Comparison of ENCODE assay signal across 9 mouse cellular contexts in the genomic region with DNA sequence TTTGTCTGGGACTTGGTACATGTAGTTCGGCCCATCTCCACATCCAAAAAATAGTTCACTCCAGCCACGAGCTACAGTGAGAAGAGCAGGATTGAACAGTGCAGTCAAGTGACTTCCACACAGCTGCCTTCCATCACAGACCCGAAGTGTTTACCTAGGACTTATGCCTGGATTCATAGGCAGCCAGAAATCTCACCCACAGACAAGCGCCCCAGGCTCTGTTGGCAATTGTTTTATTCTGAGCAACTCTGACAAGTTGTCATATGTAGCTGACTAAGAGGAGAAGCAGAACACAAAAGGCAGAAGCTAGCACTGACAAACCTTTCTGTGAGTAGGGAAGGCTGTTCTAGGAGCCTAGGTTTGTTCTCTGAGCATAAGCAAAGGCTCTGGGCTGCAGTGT. TPM values are rescaled to one million over a fixed set of nuclear protein-coding genes. Genes with fewer than 3 reads are reported as not detected.
DNase-seq lines count a peak whose midpoint lies in the region; ATAC-seq and TF ChIP-seq lines count a peak whose summit lies in the region.
"Had no signal": no experiment of that assay in that cellular context is flagged by ENCODE, and none has a peak within 500 bp of the region (broad histone marks: within the 10 kb centered on the region; RNA-seq: fewer than 3 reads in every experiment).

No protein-coding gene starts in this region.

- ATAC-seq in kidney, postnatal 0 days (replicated peaks; ENCODE audit: low FRiP score, low read depth): no peak
- 0 out of 2 replicates have a peak, but pooled peaks have one; percentile 14 for ATAC-seq in intestine, embryonic 14.5 days (replicated peaks; ENCODE audit: low FRiP score, low TSS enrichment, low read depth)
- ATAC-seq in neural tube, embryonic 12.5 days (ENCODE audit: low FRiP score, low read depth): no peak

- no peaks in the 10 kb centered on the region for H3K27me3 ChIP-seq in kidney, postnatal 0 days (ENCODE audit: insufficient read depth, low read length)
- H3K27me3 ChIP-seq in intestine, embryonic 14.5 days (replicated peaks; ENCODE audit: control insufficient read depth, insufficient read depth, low read length): no peaks in the 10 kb centered on the region
- H3K27me3 ChIP-seq in neural tube, embryonic 12.5 days (replicated peaks): no peaks in the 10 kb centered on the region

- H3K4me3 ChIP-seq in kidney, postnatal 0 days (replicated peaks; ENCODE audit: low read depth, low read length): no peak overlapping the region
- peak overlapping the region; percentile 96; the same call in 1 of the 2 replicates for H3K4me3 ChIP-seq in intestine, embryonic 14.5 days (ENCODE audit: low read depth, low read length)
- H3K4me3 ChIP-seq in neural tube, embryonic 12.5 days: no peak overlapping the region

- peak overlapping the region; percentile 86 for H3K4me2 ChIP-seq in kidney, postnatal 0 days (ENCODE audit: low read length)
- peak overlapping the region; percentile 80 for H3K4me2 ChIP-seq in intestine, embryonic 14.5 days (ENCODE audit: low read length)
- peak overlapping the region; percentile 87 for H3K4me2 ChIP-seq in neural tube, embryonic 12.5 days (replicated peaks)

- no peak overlapping the region for H3K9ac ChIP-seq in kidney, postnatal 0 days (ENCODE audit: low read depth, low read length)
- no peak overlapping the region for H3K9ac ChIP-seq in intestine, embryonic 14.5 days (ENCODE audit: low read length)
- H3K9ac ChIP-seq in neural tube, embryonic 12.5 days: no peak overlapping the region

- DNase-seq in kidney, postnatal 0 days (ENCODE audit: low spot score): peak; percentile 25
- no peak for DNase-seq in kidney, adult 18-20 months
- peak; percentile 58 for DNase-seq in fibroblast of lung, adult 2 months (ENCODE audit: low read depth)
- no peak for DNase-seq in intestine, embryonic 14.5 days (ENCODE audit: low spot score)
- DNase-seq in urinary bladder, postnatal 4 days (ENCODE audit: low spot score in 2 of 2): no peak
- DNase-seq in cerebellum, postnatal 10 days: no peak
- DNase-seq in right cerebral cortex, postnatal 25 days: no peak

- H3K4me1 ChIP-seq in kidney, postnatal 0 days (replicated peaks; ENCODE audit: insufficient read depth, low read length): peaks cover 12% of the 10 kb centered on the region; the same call in 1 of the 2 replicates
- H3K4me1 ChIP-seq in intestine, embryonic 14.5 days (replicated peaks; ENCODE audit: control insufficient read depth, insufficient read depth, low read length): peaks cover 31% of the 10 kb centered on the region
- peaks cover 27% of the 10 kb centered on the region for H3K4me1 ChIP-seq in neural tube, embryonic 12.5 days

- H3K9me3 ChIP-seq in kidney, postnatal 0 days (replicated peaks; ENCODE audit: low read length): no peaks in the 10 kb centered on the region
- no peaks in the 10 kb centered on the region for H3K9me3 ChIP-seq in intestine, embryonic 14.5 days (ENCODE audit: control insufficient read depth, low read length)
- H3K9me3 ChIP-seq in neural tube, embryonic 12.5 days: no peaks in the 10 kb centered on the region
- H3K9me3 ChIP-seq: G1E had no signal

- H3K36me3 ChIP-seq in kidney, postnatal 0 days (ENCODE audit: insufficient read depth, low read length): peaks cover 3% of the 10 kb centered on the region; the same call in 1 of the 2 replicates
- H3K36me3 ChIP-seq in intestine, embryonic 14.5 days (ENCODE audit: control insufficient read depth, insufficient read depth, low read length): peaks cover 18% of the 10 kb centered on the region
- peaks cover 22% of the 10 kb centered on the region for H3K36me3 ChIP-seq in neural tube, embryonic 12.5 days

- 65% methylated on average over 4 of the region's 4 CpGs for WGBS in kidney, postnatal 0 days
- WGBS in intestine, embryonic 14.5 days: 33% methylated on average over 4 of the region's 4 CpGs
- 89% methylated on average over 4 of the region's 4 CpGs for WGBS in neural tube, embryonic 12.5 days

- H3K27ac ChIP-seq in kidney, postnatal 0 days: no peak overlapping the region
- H3K27ac ChIP-seq in intestine, embryonic 14.5 days (ENCODE audit: low read depth): peak overlapping the region; percentile 40; the same call in 1 of the 2 replicates
- no peak overlapping the region for H3K27ac ChIP-seq in neural tube, embryonic 12.5 days

- TF ChIP-seq CTCF in kidney, postnatal 0 days (IDR thresholded peaks at IDR 0.05; ENCODE audit: low read depth): no peak

RNA-seq across cellular contexts. Expression of gene Cst3, which starts 2.6 kb away (rescaled TPM):
- polyA plus RNA-seq in kidney, postnatal 0 days (2015; fragmentation: Nextera tagmentation; extraction: Ambion mirVana): 545 and 617 TPM in 2 replicates
- 404 and 423 TPM in 2 replicates for polyA plus RNA-seq in intestine, embryonic 14.5 days (2014; fragmentation: Nextera tagmentation; extraction: Ambion mirVana)
- 332 and 342 TPM in 2 replicates for polyA plus RNA-seq in neural tube, embryonic 12.5 days (2016; fragmentation: Nextera tagmentation; extraction: Ambion mirVana)

RNA-seq across cellular contexts. Expression of gene 9230104L09Rik, which starts 8.0 kb away (rescaled TPM):
- polyA plus RNA-seq in kidney, postnatal 0 days (2015; fragmentation: Nextera tagmentation; extraction: Ambion mirVana): not detected in 2 replicates
- not detected in 2 replicates for polyA plus RNA-seq in intestine, embryonic 14.5 days (2014; fragmentation: Nextera tagmentation; extraction: Ambion mirVana)
- polyA plus RNA-seq in neural tube, embryonic 12.5 days (2016; fragmentation: Nextera tagmentation; extraction: Ambion mirVana): not detected in 2 replicates
- polyA plus RNA-seq: G1E had no signal

RNA-seq across cellular contexts. Expression of gene Cst9, which starts 37.9 kb away (rescaled TPM):
- not detected in 2 replicates for polyA plus RNA-seq in kidney, postnatal 0 days (2015; fragmentation: Nextera tagmentation; extraction: Ambion mirVana)
- polyA plus RNA-seq in intestine, embryonic 14.5 days (2014; fragmentation: Nextera tagmentation; extraction: Ambion mirVana): not detected in 2 replicates
- not detected in 2 replicates for polyA plus RNA-seq in neural tube, embryonic 12.5 days (2016; fragmentation: Nextera tagmentation; extraction: Ambion mirVana)
- polyA plus RNA-seq: G1E had no signal

RNA-seq across cellular contexts. Expression of gene Cst13, which starts 53.0 kb away (rescaled TPM):
- not detected in 2 replicates for polyA plus RNA-seq in kidney, postnatal 0 days (2015; fragmentation: Nextera tagmentation; extraction: Ambion mirVana)
- not detected in 2 replicates for polyA plus RNA-seq in intestine, embryonic 14.5 days (2014; fragmentation: Nextera tagmentation; extraction: Ambion mirVana)
- not detected in 2 replicates for polyA plus RNA-seq in neural tube, embryonic 12.5 days (2016; fragmentation: Nextera tagmentation; extraction: Ambion mirVana)
- polyA plus RNA-seq: G1E had no signal

Comparison
In these comparisons a context has a peak if more than half of its experiments do, and no peak if none do; other contexts are left out.
1. DNase-seq: peak in kidney, postnatal 0 days (single experiment) and fibroblast of lung, adult 2 months (single experiment); none in kidney, adult 18-20 months (single experiment), intestine, embryonic 14.5 days (single experiment), urinary bladder, postnatal 4 days (0 of 2), cerebellum, postnatal 10 days (0 of 2) and right cerebral cortex, postnatal 25 days (single experiment).
2. Peak in every context shown above with its lines, with median percentiles within 50 percentile points of each other: H3K4me2 ChIP-seq.